Mouse (Mus musculus) right cerebral cortex, postnatal 25 days (tissue): ENCODE data around the gene Hes5.

ENCODE experiments used
- DNase-seq: peaks from one replicate; pipeline ENCODE4 v3.0.0; 2022

The Hes5 gene

DNA sequence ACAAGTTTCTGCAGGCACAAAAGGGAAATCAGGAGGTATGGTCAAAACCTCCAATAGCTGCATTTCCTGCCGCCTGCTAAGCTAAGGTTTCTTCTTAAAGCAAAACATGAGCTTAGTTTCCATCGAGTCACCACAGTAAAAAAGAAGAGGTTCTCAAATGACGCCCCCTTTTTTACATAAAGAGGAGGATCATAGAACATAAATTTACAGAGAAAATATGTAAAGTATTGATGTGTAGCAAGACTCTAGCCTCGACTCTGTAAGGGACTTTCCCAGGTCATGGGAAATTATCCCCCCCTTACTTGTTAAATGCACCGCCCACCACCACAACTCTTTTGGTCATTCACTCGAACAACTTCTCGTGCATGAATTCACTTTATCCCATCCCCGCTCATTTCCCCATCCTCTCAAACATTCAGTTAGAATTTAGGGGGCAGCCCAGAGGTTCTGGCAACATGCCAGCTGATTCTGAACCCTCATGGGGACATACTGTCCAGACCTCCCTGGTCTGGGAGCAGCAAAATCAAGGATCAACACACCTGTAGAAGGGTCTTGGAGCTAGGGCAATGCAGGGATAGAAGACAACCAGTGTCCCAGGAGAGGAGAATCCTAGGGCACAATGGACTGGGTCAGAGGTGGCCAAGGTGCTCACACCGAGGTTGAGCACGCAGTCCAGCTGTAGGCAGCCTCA lies 17.9 kb upstream of the Hes5 start:
- DNase-seq, result no peak

DNA sequence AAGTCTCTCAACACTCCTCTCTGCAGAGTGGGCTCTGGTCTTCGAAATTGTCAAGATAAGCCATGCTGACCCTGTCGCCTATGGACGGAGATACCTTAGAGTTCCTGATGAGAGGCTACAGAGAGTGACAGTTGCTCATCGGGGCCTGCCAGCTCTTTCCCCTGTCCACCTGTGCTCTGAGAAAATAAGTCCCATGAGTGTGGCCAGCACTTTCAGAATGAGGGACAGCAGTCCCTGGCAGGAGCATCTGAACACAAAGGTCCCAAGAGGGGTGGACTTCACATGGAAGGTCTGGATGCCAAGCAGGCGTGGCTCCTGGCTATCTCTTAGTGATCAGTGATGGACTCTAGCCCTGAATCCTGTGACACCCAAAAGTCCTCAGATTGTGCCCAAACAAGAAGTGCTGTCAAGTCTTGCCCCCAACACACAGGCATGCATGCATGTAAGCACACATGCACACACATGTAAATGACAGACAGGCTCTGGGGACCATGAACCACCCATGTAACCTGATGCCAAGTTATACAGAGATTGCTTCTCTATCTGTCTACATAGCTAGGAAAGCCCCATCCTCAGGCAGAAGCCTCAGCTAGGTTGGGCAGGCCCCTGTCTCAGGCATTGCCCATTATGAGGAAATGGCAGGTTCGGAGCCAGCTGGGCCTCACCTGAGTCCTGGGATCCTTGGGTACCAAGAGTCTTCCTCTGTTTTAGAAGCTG lies 17.2 kb upstream of the Hes5 start:
- DNase-seq, result no peak

DNA sequence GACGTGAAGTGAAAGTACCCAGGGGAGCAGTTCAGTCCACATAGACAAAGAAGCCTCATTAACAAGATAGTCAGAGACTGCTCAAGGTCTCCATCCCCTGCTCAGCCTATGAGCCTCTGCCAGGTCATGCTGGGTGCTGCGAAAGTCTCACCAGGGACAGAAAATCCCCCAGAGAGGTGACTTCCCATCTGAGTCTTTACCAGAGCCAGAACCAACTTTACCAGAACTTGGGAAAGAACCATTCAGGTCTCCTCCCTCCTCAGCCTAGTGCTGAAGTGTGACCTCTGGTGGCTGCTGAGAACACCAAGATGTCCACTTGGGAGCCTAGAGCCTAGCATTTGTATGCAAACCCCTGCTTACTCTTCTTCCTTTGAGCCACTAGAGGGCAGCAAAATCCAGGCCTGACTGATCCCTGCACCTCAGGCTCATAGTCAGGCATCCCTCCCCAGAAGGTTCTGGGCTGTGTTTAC lies 16.6 kb upstream of the Hes5 start:
- peak; percentile 67 for DNase-seq

DNA sequence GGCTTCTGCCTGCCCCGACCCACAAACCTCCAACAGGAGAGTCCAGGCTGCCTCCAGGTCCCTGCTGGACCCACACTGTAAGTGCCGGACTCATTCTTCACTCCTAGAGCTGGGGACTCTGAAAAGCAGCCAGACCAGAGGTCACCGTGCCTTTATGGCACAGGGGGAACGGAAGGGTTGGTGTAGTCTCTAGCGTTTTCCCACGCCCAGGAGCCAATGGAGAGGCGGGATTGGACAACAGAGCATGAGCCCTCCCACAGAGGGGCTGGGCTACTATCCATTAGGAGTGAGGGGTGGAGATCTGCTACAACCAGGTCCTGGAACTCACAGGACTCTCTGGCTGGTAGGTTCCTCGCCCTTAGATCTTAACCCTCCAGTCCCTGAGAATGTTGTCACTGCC lies 14.4 kb upstream of the Hes5 start:
- peak; percentile 55 for DNase-seq

DNA sequence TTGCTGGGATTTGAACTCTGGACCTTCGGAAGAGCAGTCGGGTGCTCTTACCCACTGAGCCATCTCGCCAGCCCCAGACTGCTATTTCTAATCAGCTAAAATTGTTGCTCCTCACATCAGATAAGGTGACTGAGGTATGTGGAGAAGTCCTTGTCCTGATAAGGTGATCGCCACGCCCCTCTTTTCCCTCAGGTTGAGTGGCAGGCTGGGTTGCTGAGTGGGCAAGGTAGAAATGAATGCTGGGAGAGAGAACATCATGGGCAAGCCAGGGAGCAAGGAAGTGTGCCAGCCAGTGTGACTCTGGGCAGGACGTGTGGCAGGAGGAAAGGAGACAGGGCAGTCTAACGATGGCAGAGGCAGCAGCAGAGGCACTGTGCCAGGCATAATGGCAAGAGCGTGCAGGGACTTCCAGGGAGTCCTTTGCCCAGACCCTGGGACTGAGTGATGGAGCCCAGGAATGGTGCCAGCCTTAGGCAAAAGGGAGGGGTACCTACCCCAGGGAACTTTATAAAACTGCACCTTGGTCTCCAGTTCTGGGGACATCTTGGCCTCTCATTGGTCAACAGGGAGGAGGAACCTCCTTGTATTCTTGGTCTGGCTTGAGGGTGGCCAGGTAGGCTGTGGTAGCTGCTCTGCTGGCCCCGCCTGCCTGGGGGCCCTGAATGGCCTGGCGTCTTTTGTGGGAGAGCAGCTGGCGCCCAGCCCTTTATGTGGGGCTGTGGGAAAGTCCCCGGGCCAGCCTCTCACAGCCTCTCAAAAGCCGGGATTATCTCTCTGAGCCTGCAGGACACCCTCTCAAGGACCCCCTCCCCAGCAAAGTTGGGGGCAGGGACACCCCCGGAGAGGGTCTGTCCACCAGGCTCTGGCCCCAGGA lies 12.4 kb upstream of the Hes5 start:
- DNase-seq, result peak; percentile 42

DNA sequence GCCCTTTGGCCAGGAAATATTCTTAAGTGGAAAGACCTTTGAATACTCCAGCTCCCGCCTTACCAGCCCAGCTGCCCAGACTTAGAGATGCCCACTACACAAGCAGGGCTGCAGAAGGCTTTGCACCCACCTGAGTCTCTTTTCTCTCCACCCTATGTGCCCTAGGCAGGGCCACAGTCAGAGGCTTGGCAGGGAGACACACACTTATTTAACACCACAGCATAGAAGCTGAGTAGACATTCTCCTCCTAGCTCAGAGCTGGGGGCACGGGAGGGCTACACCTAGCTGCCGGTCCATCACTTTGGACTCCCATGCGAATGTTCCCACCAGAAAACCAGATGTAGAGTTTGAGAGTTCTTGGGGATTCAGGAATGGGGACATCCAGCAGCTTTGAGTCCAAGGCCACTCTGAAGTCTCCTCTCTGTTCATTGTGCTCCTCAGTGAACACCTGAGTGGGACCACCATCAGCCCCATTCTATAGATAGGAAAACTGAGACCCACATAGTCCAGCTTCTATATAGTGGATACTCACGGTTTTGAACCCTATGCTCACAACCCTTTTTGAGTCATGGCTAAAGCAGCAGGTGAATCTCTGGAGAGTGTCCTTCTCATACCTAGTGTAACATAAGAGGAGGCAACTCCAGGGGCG lies 11.7 kb upstream of the Hes5 start:
- DNase-seq, result no peak

DNA sequence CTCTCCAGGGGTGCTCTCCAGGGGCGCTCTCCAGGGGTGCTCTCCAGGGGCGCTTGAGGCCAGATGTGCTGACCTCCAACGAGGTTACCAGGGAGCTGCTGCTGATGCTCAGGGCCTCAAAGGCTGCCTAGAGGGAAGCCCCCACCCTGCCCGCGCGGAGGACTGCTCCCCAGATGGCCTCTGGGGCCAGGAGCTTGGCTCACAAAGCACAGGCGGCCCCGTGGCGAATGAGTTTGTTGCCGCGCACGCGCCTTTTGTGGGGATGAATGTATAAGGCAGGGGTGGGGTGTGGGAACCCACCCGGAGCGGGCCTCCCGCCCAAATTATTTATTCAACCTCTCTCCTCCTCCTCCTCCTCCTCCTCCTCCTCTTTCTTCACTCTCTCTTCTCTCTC lies 11.1 kb upstream of the Hes5 start:
- no peak for DNase-seq

DNA sequence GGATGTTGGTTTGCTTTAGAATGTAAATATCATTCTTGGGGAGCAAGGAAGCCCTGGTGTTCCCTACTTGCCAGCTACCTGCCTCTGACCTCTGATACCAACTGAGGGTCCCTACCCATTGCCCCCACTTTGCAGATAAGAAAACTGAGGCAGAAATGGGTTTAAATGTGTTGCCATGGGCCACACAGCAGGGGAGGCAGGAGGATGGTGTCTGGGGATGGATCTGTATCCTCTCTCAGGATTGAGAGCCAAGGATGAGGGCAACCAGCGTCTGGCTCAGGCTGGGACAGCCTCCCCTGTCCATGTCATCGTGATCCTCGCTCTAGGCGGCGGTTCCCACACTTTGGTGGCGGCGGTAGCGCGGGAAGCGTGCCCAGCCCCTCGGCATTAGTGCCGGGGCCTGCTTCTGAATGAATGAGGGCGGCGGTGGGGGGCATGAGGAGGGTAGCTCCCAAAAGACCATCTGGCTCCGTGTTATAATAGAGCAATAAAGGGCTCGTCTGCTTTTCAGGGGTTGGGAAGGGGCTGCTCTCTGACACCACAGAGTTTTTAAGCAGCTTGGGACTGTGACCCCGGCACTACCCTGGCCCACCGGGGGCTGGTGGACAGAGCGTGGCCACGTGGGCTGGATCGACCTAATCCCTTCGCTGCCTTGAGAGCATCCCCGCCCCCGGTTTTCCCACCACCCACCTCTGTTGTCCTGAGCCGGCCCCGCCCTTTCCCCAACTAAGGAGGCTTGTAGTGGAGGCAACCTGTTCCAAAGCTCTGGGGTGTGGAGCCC lies 8.1 kb upstream of the Hes5 start:
- DNase-seq, result no peak

DNA sequence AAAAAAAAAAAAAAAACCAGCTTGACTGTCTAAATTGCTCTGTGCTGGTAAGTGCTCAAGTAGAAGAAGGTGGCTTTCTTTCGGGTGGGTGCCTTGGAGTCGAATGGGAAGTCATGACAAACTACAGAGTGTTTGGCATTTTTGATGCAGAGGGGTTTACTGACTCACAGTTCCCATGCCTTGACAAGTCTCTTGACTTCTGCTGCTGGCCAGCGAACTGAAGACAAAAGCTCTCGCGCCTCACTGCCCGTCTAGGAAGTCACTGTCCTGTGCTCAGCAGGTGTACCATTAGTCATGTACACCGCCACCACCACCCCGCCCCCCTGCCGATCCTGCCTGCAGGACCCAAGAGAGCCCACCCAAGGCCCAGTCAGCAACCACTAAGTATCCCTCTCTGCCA lies 4.1 kb upstream of the Hes5 start:
- DNase-seq, result no peak

DNA sequence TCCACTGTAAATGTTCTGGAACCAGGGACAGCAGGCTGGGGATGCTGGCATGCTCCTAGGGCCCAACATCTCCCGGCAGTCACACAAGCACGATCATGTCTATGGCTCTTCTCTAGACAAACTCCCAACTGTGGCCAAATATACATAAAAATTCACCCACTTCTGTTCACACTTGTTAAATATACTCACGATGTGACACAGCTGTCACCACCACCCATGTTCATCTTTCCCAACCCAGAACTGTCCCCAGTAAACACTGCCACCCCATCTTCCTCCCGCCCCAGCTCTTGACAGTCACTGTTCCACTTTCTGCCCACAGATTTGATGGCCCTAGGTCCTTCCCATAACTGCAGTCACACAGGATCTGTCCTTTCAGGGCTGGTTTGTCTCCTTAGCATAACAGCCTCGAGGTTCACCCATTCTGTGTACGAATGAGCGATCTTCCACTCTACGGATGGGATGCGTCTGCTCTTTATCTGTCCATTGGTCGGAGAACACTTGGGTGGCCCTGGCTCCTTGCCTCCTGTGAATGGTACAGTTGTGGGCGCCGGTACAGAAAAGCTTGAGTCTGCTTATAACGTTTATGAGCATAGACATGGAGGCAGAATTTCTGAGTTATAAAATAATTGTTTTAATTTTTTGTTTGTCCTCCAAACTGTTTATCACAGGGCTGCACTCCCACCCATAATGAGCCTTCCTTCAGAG lies 3.3 kb upstream of the Hes5 start:
- peak; percentile 41 for DNase-seq

DNA sequence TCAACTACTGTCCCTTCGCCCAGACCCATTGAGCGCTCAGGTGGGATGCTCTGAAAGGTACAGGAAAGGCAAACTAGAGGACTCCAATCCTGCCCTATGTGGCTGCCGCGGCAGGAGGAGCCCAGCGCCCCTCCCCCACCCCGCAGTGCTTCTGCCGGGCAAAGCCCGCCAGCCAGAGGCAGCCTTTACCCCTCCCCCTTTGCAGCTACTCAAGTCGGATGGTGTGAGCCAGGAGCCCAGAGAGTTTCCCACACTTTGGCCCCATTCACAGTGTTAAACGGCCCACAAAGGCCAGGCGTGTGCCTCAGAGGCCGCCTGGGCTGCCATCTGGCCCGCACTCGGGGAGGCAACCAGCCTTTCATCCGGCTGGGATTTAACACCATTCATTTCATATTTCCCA lies 2.6 kb upstream of the Hes5 start:
- DNase-seq, result peak; percentile 30

DNA sequence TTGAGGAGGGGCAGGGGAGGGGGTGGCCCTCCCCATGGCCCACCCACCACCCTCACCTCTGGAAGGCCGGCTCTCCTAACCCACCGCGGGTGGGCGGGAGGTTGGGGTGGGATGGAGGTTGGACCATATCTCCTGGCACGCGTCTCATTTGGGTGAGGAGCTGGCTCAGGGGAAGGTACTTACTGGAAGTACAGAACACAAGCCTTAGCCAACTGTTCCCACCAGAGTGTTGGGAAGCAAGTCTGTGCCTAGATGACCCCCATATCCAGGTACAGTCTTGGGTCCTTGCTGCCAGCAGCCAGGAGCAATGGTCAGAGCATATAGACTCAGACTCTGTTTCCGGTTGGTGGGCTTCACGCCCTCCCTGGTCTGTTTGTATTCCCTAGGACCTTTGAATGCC lies 2.1 kb upstream of the Hes5 start:
- DNase-seq, result no peak

DNA sequence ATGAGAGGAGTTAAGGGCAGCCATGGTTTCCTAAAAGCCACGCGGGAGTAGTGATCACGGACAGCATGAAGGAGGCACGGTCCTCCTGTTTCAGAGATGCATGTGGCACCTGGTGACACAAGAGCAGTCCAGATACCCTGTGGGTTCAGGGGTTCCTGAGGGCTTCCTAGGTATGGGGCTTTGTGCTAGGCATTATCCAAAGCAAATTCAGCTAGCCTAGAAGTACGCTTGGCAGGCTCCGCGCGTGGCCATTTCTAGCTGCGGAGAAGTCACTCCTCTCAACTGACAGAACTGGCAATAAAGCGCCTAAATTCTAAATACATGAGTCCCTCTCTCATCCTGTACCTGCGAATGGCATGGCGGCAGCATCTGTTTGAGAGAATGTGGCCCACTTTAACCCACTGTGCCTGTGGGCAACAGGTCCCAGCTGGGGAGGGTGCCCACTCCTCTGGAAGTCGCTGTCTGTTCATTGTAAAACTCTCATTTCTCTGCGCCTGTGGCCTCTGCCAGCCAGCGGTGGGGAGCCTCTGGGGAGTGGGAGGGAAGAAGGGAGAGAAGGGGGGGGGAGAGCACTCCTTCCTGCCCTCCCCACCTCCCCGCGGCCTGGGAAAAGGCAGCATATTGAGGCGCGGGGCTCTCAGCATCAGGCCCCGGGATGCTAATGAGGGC lies 568 bp upstream of the Hes5 start:
- DNase-seq, result no peak

DNA sequence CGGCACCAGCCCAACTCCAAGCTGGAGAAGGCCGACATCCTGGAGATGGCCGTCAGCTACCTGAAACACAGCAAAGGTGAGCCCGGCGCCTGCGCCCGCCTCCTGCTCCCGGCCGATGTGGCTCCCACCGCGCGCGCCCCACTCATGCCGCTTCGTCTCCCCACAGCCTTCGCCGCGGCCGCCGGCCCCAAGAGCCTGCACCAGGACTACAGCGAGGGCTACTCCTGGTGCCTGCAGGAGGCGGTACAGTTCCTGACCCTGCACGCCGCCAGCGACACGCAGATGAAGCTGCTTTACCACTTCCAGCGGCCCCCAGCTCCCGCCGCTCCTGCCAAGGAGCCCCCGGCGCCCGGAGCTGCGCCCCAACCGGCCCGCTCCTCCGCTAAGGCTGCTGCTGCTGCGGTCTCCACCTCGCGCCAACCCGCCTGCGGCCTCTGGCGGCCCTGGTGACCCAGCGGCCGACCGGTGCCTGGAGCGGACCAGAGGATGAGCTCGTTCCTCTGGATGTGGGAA lies 559 bp downstream of the Hes5 start:
- peak; percentile 61 for DNase-seq

DNA sequence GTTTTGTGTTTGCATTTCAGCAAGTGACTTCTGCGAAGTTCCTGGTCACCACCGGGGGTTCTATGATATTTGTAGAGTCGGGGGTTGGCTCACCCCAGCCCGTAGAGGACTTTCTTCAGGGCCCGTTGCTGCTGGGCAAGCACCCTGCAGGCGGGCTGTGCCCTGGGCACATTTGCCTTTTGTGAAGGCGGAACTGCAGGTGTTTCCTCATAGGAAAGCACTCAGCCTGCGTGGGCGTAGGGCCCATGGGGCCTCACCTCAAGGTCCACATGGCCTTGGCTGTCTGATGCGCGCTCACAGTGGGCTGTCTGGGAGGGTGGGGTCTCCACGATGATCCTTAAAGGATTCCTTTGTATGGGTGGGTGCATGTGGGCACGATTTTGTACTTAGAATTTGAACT lies 1.2 kb downstream of the Hes5 start:
- DNase-seq, result no peak

DNA sequence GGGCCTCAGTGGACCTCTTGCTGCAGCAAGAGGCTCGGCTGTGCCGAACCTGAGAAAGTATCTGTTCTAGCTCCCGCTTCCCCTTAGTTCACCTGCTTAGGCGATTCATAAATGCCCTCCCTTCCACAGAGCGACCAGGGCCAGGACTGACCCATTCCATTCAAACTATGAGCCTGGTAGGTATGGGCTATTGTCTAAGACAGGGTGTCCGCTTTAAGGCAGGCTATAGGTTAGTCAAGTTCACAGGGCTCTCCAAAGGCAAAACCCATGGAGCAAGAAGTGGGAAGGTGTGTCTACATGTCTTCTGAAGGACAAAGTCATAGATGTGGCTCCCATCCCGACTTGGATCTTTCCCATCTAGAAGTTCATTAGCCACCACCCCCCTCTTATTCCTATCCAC lies 2.0 kb downstream of the Hes5 start:
- no peak for DNase-seq

DNA sequence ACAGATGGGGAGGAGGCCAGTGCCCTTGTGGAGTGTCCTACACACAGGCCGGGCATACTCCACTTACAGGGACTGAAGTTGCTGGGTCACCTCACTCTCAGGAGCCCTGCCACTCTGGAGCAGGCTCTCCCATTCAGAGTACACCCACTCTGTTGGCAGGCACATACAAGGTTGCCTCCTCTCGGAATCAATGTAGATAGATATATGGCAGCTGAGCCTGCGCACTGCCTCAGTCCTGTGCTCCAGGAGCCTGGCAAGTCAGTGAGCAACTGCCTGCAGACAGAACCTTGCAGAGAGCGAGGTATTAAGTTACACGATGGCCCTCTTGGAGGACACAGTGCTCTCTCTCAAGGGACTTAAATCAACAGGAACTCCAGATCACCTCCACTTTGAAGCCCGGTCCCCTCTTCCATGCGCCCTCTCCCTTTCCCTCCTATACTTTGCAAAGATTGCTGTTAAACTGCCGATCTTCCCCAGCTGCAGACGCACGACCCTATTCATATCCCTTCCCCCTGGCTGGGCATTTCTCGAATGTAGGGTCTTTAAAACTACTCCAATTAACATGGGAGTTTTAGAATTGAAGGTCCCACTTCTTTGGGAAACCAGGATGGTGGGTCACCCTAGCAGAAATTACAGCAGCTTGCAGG lies 2.6 kb downstream of the Hes5 start:
- no peak for DNase-seq

DNA sequence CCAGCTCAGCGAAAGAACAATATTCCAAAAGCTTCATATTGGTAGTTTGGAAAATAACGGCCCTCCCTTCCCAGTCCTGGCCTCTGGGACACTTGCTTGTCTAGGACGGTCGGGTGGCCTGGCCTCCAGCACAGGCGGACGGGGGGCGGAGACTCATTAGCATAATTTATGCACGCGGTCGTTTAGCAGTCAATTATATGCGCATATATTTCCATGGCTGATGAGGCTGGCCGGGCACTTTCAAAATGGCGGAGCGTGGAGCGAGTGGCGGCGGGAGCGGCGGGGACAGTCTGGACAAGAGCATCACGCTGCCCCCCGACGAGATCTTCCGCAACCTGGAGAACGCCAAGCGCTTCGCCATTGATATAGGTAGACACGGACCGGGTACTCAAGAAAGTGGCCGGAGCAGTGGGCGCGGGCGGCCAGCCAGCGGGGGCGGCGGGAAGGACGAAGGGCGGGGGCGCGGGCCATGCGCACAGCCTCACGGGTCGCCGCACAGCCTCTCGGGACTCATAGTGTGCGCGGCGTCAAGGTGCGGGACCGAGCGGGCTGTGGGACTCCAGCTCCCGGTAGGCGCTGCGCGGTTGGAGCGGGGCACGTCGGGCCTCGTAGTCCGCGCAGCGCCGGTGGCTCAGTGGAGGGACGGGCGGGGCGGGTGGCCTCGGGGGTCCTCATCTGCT lies 3.3 kb downstream of the Hes5 start, which contains the start of gene Pank4:
Gene Pank4, plus strand, starts transcription at position 223 of the 680 bp plus-strand sequence.
- DNase-seq, result peak; percentile 94

DNA sequence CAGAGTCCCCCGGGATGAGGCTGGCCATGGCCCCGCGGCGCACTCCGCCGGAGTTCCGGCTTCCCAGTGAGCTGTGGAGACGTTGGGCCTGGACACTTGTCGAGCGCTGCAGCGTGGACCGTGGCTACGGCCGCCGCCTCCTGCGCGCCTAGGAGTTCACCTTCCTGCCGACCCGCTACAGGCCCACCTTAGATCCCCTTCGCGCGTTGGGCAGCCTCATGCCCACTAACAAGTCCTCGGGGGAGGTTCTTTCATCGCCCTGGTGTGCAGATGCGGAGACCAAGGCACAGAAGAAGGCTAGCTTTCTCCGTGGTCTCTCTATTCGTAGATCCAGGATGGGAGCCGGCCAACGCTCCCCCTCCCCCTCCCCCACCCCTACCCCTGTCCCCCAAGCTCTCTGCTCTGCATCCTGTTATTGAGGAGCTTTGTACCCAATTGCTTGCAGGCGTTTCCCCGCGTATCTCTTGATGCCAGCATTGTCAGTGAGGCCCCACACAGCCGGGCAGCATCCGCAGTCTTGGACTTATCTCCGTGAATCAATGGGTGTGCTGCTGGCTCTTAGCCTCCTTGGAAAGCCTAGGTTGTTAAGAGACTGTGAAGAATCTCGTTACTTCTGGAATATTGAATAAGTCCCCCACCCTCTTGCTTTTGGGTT lies 4.0 kb downstream of the Hes5 start:
- no peak for DNase-seq
